Mouse (Mus musculus) T-cell, adult 2 months (primary cell): ENCODE data around the gene Il13.

ENCODE experiments used
- DNase-seq: peaks from one replicate; pipeline ENCODE4 v3.0.0; 2022; ENCODE audit warnings: low spot score

Il13 gene

DNA sequence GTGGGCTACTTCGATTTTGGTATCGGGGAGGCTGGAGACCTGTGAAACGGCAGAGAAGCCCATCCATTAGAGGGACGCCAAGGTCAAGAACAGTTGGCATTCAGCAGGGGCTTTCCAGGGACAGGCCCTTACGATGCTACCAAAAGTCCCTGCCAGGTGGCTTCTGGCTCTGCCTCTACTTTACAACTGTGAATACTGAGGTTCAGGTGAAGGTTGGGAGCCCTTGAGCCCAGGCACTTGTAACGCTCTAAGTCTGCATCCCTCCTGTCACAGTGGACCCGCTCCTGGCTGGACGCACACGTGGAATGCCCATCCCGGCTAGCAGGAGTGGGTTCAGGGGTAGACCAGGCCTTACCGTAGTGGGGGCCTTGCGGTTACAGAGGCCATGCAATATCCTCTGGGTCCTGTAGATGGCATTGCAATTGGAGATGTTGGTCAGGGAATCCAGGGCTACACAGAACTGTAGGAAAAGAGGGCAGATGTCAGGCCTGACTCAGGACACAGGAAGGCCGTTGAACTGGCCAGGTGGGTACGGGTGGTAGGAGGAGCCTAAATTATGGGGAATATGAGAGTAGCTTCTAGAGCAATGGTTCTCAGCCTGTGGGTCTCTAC is 2.3 kb downstream of the Il13 start:
- no peak for DNase-seq

GRCm38 (mm10) chr11:53627859-53628258 is 6.6 kb downstream of the Il13 start:
- DNase-seq, result peak; percentile 60

GRCm38 (mm10) chr11:53626802-53627373 is 7.6 kb downstream of the Il13 start:
- DNase-seq, result no peak

DNA sequence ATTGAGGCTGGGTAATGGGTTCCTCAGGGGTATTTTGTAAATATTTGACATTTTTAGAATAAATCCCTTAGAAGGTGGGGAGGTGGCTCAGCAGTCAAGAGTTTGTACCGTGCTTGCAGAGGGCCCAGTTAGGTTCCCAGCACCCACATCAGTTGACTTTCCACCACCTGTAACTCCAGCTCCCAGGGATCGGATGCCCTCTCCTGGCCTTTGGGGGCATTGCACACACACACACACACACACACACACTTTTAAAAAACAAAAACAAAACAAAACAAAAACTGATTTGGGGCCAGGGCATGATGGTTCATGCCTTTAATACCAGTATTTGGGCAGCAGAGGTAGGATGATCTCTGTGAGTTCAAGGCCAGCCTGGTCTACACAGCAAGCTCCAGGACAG is 10.4 kb downstream of the Il13 start:
- no peak for DNase-seq

GRCm38 (mm10) chr11:53623573-53623972 is 10.9 kb downstream of the Il13 start:
- no peak for DNase-seq

DNA sequence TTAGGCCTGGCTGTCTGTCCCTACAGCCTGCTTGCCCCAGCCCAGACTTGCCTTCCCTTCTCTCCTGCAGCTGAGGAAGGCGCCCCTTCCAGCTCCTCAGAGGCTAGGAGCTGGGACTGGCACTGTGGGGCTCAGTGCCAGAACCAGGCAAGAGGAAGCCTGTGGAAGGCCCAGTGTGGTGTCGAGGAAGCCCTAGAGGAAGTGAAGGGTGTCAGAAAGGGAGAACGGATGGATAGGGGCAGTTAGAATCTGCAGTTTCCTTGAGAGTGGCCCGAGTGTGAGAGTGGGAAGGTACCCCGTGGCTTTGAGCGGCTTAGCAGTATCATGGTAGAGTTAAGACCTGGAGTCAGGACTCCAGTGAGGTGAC is 12.1 kb downstream of the Il13 start:
- DNase-seq, result no peak

DNA sequence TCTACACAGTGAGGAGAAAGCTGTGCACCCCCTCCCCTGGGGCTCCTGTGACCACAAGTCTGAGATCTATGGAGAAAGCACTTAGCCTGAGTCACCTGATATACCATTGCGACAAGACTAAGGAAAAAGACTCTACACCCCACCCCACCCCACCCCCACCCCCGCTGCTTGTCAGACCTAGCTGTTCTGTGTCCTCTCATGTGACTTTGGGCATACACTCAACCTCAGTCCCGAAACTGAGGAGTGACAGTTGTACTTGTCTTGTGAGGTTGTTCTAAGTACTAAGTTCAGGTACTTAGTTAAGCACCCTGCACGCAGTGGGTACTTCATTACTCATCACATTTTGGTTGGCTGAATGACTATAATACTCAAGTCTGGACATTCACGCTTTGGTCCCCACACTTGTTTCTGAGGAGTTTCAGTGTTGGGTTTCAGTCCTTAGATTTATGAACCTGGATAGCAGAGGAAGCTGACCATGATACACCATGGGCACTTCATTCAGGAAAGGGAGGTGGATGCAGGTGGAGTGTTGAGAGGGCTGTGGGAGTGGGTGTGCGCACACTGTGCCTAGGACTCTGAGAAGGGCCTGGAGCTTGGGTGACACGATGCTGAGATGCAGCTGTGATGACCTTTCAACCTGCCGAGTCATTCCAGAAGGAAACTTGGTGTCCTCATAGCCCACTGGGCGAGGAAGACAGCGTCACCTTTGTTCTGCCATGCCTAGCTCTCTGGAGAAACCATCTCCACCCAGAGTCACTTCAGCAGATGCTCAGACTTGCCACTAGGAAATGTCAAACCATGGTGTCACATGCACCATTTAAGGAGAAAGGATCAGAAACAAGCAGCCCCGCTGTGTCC is 12.7 kb downstream of the Il13 start:
- DNase-seq, result no peak

GRCm38 (mm10) chr11:53620094-53620493 is 14.4 kb downstream of the Il13 start:
- no peak for DNase-seq

DNA sequence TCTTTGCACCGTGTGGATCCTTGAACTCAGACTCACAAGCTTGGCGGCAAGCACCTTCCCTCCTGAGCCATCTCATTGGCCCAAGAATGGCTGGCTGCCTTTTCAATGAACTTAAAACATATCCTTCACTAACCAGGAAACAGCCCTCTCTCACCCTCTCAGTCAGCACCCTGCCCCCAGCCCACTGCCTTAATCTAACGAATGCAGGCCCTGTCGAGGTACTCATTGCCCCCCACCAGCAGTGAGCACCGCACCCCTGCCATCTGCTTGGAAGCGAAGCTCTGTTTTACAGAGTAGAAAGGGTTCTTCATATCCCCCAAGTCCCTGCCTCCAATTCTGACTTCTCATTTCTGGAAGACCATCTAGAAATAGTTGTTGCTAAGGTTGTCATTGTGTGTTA is 15.1 kb downstream of the Il13 start:
- no peak for DNase-seq

- no peak for DNase-seq
Observed at GRCm38 (mm10) chr11:53618619-53619198, 15.8 kb downstream of the Il13 start, which contains the start of gene Il4. Il4 (minus strand) TSS chr11:53618669.

DNA sequence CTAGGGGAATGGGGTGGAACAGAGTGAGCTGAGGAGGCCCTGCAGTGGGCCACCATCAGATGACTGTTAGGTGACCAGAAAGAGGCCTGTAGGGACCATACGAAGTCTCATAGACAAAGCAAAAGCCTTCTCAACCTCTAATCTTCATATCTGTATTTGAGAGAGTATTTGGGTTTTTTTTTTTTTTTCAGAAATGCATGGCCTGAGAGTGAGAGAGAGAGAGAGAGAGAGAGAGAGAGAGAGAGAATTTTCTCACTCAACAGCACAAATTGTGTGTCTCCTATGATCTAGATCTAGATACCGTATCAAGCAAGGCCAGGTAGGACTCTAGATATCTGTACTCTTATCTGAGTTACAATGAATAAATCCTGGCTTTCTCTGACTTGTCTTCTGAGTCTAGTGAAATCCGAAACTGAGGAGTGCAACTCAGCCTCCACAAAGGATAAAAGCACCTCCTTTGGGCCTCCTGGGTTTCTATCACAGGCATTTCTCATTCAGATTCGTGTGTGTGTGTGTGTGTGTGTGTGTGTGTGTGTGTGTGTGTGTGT is 16.9 kb downstream of the Il13 start:
- no peak for DNase-seq

DNA sequence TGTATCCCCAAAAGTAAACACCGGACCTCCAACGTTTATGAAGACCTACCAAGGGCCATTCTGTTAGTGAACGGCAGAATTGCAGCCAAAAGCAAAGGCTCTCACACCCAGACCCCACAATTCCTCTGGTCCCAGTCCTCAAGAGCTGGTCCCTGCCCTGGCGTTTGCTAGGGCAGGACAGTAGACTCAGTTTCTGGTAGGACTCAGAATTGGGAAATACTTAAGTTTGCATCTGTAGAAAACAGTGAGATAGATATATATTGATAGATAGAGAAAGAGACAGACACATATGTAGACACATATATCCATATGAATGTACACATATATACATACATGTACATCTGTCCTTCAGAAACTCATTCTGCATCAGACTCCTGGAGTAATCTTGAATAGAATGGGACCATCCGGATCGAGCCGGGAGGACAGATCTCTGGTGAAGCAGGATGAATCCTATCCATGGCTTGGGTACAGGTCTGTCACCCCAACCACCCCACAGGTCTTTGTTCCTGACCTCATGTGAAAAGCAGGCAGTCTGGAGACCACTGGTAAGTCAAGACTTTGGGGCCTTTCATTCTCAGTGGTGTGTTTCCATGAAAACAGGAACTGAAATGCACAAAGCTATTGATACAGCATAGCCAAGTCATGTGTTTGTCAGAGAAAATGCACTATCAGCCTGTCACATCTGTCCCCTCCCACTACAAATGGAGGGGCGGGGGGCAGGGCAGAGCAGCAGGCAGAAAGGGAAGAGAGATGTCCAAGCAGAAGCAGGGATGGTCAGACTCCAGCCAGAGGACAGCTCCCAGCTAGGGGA is 17.5 kb downstream of the Il13 start:
- no peak for DNase-seq

DNA sequence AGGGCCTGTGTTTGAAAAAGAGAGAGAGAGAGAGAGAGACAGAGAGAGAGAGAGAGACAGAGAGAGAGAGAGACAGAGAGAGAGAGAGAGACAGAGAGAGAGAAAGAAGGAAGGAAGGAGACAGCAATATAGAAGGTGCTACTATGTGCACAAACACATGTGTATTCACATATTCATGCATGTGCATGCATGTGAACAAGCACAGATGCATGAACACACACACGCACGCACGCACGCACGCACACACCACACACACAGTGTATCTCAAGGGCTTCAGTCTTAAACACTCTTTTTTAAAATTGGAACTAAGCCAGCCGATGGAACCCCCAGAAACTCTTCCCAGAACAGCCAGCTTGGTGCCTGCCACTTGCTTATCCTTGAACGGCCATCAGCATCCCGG is 18.9 kb downstream of the Il13 start:
- no peak for DNase-seq

- no peak for DNase-seq
Observed at GRCm38 (mm10) chr11:53615172-53615571, 19.3 kb downstream of the Il13 start.

- DNase-seq, result peak; percentile 7
Observed at GRCm38 (mm10) chr11:53609672-53610071, 24.8 kb downstream of the Il13 start.

GRCm38 (mm10) chr11:53609231-53609630 is 25.3 kb downstream of the Il13 start:
- no peak for DNase-seq

DNA sequence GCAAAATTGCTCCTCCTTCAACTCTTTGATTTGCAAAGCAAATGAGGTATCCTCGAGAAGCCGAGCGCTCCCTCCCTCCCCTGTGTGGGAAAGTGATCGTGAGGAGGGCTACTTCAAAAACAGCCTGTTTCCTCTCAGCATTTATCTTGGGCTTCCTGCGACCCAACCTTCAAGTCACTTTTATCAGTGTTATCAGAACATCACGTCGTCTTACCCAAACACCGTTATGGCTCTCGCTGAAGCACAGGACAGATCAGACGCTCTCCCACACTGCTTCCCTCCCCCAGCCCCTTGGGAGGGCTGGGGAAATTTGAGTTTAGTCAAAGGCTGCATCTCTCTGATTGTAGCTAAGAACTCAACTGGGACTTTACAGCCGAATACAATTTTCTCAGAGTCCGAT is 28.9 kb downstream of the Il13 start:
- DNase-seq, result peak; percentile 3

GRCm38 (mm10) chr11:53604983-53605382 is 29.5 kb downstream of the Il13 start:
- DNase-seq, result no peak

DNA sequence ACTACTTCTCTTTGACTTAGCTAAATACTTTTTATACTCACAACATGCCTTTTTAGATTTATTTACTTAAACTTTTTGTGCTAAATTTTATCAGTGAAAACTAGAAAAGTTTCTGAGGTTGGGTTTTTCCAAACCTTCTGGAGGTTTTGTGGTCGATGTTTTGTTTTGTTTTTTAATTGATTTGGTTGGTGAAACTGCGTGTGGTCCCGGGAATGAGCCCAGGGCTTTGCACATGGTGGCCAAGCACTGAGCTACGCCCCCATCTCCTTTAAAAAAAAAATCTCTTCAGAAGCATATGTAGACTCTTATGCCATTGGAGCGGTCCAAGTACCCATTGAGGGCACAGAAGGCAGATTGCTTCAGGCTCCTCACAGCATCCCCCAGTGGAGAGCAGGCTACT is 43.4 kb downstream of the Il13 start:
- no peak for DNase-seq

DNA sequence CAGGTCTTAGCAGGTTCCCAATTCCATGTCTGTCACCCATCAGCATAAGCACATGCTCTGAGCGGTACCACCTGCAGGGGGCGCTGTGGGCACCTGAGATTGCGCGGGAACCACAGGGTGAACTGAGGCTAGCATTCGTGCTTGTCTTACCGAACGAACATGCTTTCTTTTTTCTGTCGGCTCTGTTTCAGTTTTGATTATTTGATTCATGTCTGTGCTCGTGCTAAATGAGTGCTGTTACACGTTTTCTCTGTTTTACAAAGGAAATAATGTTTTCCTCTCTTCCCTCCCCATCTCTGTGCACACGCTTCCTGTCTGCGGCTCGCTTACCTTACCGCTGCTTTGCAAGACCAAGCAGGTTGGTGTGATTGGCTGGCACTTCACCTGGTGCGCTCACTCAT is 44.1 kb downstream of the Il13 start:
- peak; percentile 69 for DNase-seq

- DNase-seq, result no peak
Observed at GRCm38 (mm10) chr11:53588279-53588678, 46.2 kb downstream of the Il13 start.

- DNase-seq, result no peak
Observed at GRCm38 (mm10) chr11:53585510-53585909, 49.0 kb downstream of the Il13 start.
